Mouse (Mus musculus): ENCODE data around the gene Spata17. TPM values are rescaled to one million over a fixed set of nuclear protein-coding genes. Genes with fewer than 3 reads are reported as not detected.

Gene Spata17
- total RNA-seq, 2 experiments from 2014 or later = 0.36 TPM; not detected in 1

DNA sequence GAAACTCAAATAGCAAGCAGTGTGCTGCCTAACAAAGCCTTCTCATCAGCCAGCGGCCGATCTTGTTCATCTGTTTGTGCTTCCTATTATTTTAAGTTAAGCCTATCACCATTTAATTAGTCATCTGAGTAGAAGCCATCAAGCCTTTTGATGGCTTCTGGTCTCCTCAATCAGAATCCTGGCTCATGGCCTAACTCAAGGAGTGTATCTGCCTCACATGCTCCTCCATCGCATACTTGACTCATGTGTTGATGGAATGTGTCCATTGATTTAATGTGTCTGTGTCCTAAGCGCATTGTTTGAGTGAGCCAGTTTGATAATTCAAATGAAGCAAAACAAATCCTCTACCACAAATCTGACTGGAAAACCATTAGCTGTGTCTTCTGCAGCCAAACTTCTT lies 113.1 kb downstream of the Spata17 start:
- no peak for DNase-seq (ENCODE audit: extremely low spot score in 1 of 2, low spot score in 2 of 2)
- intact Hi-C loops (cut with DNase I) = no loop called here

- DNase-seq (ENCODE audit: extremely low spot score in 1 of 2, low spot score in 2 of 2) = no peak
- intact Hi-C loops (cut with DNase I) = no loop called here
Observed at GRCm38 (mm10) chr1:187101202-187101601, 114.1 kb downstream of the Spata17 start.

- intact Hi-C loops (cut with DNase I) = no loop called here
- no peak for DNase-seq (ENCODE audit: extremely low spot score in 1 of 2, low spot score in 2 of 2)
Observed at GRCm38 (mm10) chr1:187100624-187101023, 114.6 kb downstream of the Spata17 start.

DNA sequence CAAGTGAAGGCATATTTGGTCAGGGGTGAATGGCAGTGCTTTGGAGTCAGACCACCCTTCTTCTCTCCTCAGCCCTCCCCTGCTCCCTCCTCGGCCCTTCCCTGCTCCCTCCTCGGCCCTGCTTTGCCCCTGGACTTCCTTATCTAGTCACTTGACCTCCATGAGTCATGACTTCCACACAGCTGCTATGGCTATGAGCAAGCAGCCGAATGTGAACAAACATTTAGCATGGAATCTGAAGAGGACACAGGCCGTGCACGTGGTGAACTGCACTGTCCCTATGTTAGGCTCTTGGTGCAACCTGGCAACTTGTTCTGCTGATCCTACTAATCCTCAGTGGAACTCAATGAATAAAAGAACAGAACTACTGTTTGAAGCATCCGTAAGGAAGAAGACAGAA lies 117.0 kb downstream of the Spata17 start:
- intact Hi-C loops (cut with DNase I) = no loop called here

GRCm38 (mm10) chr1:187092546-187092945 lies 122.7 kb downstream of the Spata17 start:
- no peak for DNase-seq (ENCODE audit: extremely low spot score in 1 of 2, low spot score in 2 of 2)
- intact Hi-C loops (cut with DNase I) = no loop called here

More for the DNA sequence above, 117.0 kb downstream of the Spata17 start:
- DNase-seq (ENCODE audit: extremely low spot score in 1 of 2, low spot score in 2 of 2) = no peak

GRCm38 (mm10) chr1:187088660-187089395 lies 126.4 kb downstream of the Spata17 start:
- intact Hi-C loops (cut with DNase I) = no loop called here
- no peak for DNase-seq (ENCODE audit: extremely low spot score in 1 of 2, low spot score in 2 of 2)

DNA sequence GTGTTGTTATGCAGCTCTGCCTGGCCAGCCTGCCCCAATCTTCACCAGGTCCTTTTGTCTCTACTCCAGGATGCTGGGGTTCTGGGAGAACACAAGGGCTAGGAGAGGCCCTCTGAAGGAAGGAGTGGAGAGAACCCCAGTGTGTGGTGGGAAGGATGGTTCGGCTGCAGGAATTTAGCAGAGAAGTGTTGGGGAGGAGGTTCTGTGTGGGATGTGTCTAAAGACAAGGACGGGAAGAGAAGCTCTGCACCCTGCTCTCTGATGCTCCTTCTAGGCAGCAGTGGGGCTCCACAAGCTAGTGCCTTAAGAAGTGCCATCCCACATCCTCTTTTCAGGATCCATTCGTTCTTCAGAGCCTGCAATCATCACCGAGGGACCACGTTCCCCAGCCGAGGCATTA lies 129.2 kb downstream of the Spata17 start:
- intact Hi-C loops (cut with DNase I) = no loop called here
- DNase-seq (ENCODE audit: extremely low spot score in 1 of 2, low spot score in 2 of 2) = no peak

GRCm38 (mm10) chr1:187077352-187077751 lies 137.9 kb downstream of the Spata17 start:
- intact Hi-C loops (cut with DNase I) = no loop called here
- DNase-seq (ENCODE audit: extremely low spot score in 1 of 2, low spot score in 2 of 2) = no peak

DNA sequence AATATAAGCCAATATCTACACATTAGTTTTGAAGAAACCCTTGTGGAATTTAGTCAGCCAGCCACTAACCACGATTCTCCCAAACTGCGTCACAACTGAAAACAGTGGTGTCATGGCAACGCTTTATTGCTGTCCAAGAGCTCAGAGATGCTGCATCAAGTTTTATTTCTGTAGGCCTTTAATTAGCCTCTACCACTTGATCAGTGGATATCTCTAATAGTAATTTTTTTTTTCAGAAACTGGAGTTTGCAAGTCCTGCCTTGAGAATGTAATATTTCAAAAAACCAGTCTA lies 138.3 kb downstream of the Spata17 start:
- DNase-seq (ENCODE audit: extremely low spot score in 1 of 2, low spot score in 2 of 2) = peak in 1 of 2 experiments; percentile 10
- intact Hi-C loops (cut with DNase I) = no loop called here

DNA sequence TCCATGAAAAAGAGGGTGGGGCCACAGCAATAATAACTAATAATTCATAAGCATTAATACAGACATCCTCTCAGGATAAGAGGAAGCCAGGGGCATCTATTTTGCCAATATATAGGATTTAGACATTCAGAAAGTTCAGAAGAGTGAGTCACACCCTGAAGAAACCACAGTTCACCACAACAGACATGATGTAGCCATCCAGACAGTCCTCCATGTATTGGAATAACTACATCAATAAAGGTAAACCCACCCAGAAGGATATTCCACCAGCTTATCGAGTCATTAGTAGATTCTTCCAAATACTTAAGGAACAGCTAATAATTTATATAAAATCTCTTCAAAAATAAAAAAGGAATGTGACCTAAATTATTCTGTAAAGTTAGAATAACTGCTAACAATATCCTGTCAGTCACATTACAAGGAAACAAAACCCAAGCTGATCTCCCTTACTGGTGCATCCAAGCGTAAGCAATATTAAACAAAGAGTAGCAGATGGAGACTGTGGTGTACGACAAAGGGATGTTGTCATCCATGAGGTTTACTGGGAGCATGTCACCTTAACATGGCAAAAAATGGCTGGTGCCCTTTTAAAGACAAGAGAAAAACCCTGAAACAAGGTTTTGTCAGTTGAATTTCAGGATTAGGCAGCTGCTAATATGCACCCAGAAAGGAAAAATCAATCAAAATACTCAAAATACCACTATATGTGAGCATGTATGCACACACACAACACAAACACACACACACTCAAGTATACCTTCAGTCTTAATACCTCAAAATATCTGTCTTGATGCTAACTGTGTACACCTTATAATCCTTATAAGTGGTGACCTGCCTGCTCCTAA lies 138.8 kb downstream of the Spata17 start:
- intact Hi-C loops (cut with DNase I) = no loop called here
- DNase-seq (ENCODE audit: extremely low spot score in 1 of 2, low spot score in 2 of 2) = no peak

DNA sequence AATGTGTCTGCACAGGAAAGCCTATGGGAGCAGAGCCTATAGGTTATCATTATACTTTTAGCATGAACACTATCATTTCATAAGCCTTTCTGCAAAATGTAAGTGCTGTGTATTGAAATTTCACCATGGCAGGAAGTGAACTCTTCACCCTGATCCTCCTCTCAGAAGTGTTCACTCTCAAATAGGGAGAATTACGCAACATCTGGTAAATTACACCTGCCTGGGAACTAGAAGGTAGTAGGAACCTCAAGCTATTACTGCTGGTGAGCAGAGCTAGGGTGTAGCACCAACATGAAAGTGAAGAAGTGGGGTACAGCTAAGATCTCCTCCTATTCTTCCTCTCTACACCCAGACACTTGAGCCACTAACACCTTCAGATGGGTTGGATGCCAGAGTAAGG lies 155.4 kb downstream of the Spata17 start:
- intact Hi-C loops (cut with DNase I) = no loop called here

DNA sequence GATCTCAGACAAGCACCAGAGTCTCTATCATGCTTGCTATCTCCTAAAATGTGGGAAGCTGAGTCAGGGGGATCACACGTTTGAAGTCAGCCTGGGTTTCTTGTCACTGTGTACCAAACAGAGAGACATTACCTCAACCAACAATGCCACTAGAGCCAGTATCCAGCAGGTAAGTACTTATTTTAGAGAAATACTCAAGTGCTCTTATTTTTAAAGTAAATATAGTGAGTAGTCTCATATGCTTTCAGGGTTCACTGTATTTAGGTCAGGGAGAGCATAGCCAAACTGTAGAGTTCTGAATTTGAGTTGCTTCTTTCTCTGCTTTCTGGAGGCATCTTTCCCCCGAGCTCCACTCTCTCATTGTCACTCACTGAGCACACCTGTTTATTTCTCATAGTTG lies 160.9 kb downstream of the Spata17 start:
- no peak for DNase-seq (ENCODE audit: extremely low spot score in 1 of 2, low spot score in 2 of 2)

More for the DNA sequence above, 155.4 kb downstream of the Spata17 start:
- DNase-seq (ENCODE audit: extremely low spot score in 1 of 2, low spot score in 2 of 2) = no peak

GRCm38 (mm10) chr1:187053862-187054261 lies 161.4 kb downstream of the Spata17 start:
- no peak for DNase-seq (ENCODE audit: extremely low spot score in 1 of 2, low spot score in 2 of 2)
- intact Hi-C loops (cut with DNase I) = no loop called here

More for the DNA sequence above, 160.9 kb downstream of the Spata17 start:
- intact Hi-C loops (cut with DNase I) = no loop called here

- DNase-seq (ENCODE audit: extremely low spot score in 1 of 2, low spot score in 2 of 2) = no peak
- intact Hi-C loops (cut with DNase I) = no loop called here
Observed at GRCm38 (mm10) chr1:187052532-187052931, 162.7 kb downstream of the Spata17 start.

GRCm38 (mm10) chr1:187051296-187051695 lies 164.0 kb downstream of the Spata17 start:
- DNase-seq (ENCODE audit: extremely low spot score in 1 of 2, low spot score in 2 of 2) = no peak

GRCm38 (mm10) chr1:187048681-187049288 lies 166.5 kb downstream of the Spata17 start:
- intact Hi-C loops (cut with DNase I) = no loop called here
- no peak for DNase-seq (ENCODE audit: extremely low spot score in 1 of 2, low spot score in 2 of 2)

More at GRCm38 (mm10) chr1:187051296-187051695, 164.0 kb downstream of the Spata17 start:
- intact Hi-C loops (cut with DNase I) = no loop called here

DNA sequence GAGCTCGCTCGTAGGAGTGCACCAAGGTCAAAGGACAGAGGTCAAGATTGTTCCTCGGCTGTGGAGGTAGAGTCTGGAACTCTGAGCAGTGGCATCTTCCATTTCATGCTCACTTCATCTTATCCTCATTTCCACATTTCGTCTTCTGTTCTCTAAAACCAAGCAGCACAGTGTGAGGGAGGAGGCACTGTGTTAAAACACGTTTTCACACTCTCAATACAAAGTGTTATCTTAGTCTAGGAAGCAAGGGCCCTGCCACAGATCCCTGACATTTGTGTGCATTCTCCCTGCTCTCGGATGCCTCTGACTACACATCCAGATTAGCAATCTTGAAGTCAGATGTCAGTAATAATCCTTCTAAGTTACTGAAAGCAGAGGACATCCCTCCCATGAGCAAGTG lies 170.5 kb downstream of the Spata17 start:
- no peak for DNase-seq (ENCODE audit: extremely low spot score in 1 of 2, low spot score in 2 of 2)
- intact Hi-C loops (cut with DNase I) = no loop called here

DNA sequence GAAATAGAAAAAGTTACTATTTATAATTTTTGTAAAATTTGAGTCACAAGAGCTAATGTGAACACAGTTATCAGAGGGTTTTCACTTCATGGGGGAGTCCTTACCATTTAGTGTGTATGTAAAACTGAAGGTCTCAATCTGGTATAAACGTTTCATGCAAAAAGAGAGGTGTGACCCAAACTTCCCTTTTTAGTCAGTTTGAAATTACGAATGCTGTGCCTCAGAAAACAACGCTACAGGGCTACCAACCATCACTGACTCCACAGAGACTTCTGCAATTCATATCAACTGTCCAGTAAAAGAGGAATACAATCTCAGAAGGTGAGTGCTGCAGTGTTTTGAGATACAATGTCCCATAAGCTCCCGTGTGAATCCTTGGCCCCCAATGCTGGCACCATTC lies 175.5 kb downstream of the Spata17 start:
- intact Hi-C loops (cut with DNase I) = no loop called here
- no peak for DNase-seq (ENCODE audit: extremely low spot score in 1 of 2, low spot score in 2 of 2)

GRCm38 (mm10) chr1:187035785-187036184 lies 179.5 kb downstream of the Spata17 start:
- intact Hi-C loops (cut with DNase I) = no loop called here
- DNase-seq (ENCODE audit: extremely low spot score in 1 of 2, low spot score in 2 of 2) = no peak

- peak in 1 of 2 experiments; percentile 11 for DNase-seq (ENCODE audit: extremely low spot score in 1 of 2, low spot score in 2 of 2)
- intact Hi-C loops (cut with DNase I) = no loop called here
Observed at GRCm38 (mm10) chr1:187031796-187032195, 183.5 kb downstream of the Spata17 start.
